Mouse (Mus musculus) T-helper 1 cell (primary cell): ENCODE results near the gene Il2ra.

ENCODE experiments used
- in situ Hi-C: fragments of 300-600 bp; cut with MboI, MseI; formaldehyde crosslinking; loops from one replicate; pipeline ENCODE4 v1.15.1; 2025; ENCODE audit warnings: high pct_unique_total_duplicates

Il2ra gene

DNA sequence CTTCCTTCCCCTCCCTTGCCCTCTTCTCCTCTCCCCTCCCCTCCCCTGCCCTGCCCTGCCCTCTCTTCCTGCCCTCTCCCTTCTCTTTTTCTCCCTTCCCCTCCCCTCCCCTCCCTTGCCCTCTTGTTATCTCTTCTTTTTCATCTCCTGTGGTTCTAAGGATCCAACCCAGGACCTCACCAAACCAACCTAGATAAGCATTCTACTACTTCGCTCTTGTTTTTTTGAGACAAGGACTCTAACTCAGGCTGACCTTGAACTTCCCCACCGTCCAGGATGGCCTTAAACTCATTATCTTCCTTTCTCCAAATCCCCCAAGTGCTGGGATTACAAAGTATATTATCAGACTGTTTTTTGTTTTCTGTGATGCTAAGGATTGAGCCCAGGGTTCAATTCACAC lies 10.2 kb downstream of the Il2ra start:
- in situ Hi-C loops = no loop called here

DNA sequence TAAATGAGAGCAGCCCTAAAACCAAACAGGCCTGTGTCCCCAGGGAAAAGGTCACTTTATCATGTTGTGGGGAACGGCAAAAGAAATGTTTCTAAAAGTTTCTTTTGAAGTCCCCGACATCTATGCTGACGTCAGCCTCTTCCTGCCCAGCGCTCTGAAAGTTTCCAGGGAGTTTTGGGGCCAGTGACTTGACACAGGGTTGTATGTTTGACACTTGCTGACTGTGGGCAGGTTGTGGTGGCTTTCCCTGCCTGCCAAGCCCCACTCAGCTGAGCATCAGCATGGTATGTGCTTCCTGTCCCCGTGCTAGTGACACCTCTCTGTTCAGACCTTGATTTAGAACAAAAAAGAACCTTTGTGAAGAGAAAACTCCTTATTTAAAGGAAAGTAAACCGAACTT lies 10.7 kb downstream of the Il2ra start:
- in situ Hi-C loops = no loop called here

DNA sequence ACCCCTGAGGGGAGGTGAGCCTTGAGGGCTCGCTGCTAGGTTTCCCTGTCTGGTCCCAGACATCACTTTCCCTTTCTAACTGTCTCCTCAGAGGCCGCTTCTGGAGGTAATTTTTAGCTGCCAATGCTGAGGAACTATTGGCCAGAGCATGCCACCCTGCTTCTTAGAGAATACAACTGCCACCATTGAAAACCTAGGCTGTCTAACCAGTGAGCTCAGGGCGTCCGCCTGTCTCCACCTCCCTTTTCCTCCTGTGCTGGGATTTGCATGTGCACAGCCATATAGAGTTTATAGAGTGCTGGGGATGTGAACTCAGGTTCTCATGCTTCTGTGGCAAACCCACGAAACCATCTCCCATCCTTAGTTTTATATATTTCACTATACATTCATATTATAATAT lies 11.2 kb downstream of the Il2ra start:
- in situ Hi-C loops = no loop called here

DNA sequence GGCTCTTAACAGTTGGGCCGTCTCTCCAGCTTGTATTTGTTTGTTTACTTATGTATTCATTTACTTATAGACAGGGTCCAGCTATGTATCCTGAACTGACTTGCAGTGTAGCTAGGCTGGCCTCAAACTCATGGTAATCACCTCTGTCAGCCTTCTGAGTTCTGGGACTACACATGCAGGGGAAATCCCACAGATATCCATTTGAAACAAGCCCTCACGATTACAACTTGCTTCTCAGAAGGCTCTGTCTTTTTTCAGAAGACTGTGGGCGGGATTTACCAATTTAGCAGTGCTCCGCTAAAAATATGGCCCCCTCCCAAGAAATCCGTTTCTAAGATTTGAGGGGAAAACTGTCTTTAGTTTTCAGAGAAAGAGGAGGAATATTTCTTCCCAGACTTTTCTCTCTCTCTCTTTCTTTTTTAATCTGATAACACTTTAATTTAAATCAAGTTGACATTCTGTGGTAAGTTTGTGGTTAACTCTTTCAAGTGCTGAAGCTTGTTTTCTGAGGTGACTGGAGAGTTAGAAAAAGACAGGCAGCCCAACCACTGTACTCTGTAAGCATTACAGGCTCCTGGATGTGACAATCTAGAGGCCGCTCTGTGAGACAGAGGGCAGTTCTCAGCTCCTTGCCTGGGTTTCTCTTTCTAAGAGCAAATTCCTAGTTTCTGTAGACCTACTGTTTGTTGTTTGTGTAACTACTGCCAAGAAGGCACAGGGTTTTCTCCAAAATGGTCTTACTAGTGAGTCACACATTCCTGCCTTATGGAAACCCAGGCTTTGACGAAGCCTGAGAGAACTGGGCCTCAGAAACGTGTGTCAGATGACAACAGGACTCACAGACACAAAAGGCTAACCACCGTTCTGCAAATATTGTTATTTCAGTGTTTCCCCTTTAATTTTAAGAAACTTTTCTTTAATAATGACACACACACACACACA lies 12.7 kb downstream of the Il2ra start:
- in situ Hi-C loops = no loop called here

DNA sequence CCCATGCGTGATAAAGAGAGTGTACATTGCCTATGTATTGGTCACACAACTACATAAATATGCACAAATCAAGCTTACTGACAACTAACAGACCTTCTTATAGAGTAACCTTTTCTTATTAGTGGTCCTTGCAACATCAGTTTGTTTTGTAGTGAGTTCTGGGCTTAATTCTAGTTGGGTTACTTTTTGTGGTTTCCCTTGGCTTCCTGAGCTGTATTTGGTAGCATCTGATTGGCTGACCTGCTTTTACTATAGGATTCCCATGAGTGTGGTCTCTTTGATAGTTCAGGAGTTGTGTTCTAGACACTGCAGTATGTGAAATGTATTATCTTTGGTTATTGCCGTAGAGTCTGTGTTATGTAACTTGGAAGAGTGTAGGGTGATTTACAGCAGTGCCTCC lies 15.0 kb downstream of the Il2ra start:
- in situ Hi-C loops = no loop called here

DNA sequence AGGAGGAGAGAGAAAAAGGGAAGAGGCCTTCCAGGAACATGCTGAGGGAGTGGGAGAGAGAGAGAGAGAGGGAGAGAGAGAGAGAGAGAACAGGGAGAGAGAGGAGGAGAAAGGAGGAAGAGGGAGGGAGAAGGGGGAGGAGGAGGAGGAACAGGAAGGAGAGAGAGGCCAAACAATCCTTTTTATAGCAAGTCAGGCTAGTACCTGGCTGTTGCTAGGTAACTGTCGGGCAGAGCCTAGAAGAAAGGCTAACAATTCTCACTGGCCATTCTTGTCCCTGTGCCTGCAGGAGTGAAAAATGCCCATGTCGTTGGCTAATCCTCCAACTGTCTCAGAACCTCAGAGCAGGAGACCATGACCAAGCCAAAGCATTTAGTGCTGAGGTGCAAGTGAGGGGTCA lies 16.7 kb downstream of the Il2ra start:
- in situ Hi-C loops = no loop called here

DNA sequence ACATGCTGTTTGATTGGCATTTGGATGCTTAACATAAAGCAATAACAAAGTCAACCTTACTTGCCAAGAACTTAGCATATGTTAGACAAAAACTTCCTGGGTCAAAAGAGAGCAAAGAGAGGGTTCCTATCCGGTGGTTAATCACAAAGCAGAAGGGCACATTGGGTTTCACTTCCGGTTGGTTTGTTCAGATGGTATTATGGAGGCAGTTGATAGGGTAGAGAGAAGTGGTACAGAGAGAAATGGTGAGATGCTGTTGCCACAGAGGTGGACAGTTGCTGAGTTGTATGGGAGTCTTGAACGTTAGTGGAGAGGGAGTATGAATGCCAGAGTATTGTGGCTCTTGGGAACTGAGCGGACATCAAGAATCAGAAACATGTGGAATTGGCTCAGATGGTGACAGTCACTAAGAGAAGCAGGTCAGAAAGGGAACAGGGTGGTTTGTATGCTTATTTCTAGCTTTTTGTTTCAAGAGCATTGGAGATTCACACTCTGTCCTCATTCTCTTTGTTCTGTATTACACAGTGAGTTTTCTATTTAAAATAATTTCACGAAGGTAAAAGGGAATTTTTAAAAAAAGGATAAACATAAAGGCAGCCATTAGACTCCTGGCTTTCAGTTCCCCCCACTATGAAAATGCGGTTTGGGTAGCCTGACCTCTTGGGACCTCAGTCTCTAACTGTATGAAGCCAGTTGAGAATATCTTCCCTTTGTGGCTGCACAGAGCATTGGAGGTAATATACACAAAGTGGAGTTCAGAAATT lies 19.7 kb downstream of the Il2ra start:
- in situ Hi-C loops = no loop called here

DNA sequence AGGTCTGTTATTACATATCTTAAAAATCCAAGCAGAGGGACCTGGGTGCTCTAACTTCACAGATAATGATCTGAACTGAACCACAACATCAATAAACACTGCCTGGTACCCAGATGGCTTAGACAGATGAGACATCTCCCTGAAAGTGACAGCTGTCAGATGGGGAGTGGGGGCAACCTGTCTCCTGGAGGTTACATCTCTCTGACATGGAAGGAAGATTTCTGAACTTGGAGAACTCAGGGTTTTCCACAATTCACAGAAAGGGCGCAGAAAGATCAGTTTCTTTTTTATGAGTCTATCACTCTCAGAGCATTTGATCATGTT lies 20.3 kb downstream of the Il2ra start:
- in situ Hi-C loops = no loop called here

DNA sequence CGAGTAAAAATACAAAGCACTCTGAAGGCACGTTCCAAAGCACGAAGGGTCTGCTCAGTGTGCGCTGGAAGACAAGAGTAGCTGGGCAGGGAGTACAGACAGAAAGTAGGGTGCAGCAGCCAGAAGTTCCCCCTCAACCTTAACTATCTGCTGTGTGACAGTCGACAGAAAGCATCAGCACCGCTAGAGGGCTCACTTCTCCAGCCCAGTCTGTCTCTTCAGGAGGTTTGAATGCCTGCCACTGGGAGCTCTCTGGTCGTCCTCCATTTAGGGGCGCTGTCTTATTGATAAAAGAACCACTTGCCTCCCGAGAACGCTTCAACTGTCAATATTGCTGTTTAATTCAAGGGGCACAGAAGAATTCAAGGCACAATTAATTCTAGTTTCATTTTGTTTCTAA lies 21.4 kb downstream of the Il2ra start:
- in situ Hi-C loops = no loop called here

DNA sequence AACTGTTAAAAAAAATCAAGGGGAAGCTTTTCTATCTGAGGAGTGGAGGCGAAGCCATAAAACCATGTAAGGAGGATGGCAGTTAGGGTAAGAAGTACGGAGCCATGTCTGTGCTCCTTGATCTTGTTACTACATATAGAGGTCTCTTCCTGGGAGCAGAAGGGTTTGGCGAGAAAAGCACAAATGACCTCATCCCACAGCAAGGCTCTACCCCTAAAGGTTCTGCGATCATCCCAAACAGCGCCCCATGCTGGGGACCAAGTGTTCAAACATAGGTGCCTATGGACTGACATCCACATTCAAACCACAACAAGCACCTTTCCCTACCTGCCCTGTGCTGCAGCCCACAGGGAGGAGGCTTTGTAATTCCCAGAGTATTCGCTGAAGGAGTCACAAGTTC lies 21.8 kb downstream of the Il2ra start:
- in situ Hi-C loops = no loop called here

DNA sequence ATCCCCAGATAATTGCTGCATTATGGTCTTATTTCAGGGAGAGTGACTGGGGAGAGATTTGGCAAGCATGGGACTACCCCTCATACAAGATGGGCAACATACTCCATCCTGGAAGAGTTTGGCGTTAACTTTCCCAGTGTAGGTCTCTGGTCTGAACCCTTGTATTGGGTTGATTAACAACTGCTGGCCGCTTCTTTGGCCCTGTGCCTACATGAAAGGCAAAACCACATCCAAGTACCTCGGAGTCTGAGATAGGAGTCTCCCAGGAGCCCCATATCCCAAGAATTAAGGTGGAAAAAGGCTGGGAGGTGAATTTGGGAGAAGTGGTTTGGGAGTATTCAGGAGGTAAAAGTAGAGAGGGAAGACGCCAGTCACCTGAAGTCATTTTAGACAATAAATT lies 22.2 kb downstream of the Il2ra start:
- in situ Hi-C loops = no loop called here

DNA sequence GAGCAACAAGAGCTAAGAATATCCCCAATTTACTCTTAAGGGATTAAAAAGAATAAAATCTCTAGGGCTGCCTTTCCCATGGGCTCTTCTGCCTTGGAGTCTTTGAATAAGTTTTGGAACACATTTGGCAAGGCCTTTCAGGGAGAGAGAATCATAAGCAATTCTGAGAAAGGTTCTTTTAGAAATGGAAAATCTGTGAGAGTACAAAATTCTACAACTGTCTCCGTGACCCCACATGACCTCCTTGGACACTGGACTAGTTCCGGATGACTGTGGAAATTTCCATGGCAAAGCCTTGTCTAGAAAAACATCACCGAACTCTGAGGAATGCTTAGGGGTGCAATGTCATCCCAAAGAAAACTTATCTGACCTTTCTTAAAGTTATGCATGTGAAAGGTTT lies 22.7 kb downstream of the Il2ra start:
- in situ Hi-C loops = no loop called here

DNA sequence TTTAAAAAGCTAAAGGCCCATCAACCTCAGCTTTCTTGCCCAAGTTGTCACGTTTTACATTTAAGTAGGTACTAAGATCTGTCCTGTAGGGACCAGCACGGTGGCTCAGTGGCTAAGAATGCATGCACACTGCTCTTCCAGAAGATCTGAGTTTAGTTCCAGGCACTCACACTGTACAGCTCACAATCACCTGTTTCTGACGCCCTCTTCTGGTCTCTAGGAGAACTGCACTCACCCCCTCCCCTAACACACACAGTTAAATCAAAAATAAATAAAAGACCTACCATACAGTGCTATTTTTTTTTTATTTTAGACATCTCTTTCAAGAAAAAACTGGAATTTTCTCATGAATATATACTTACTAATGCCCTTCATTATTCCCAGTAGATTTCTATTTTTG lies 29.5 kb downstream of the Il2ra start:
- in situ Hi-C loops = no loop called here

DNA sequence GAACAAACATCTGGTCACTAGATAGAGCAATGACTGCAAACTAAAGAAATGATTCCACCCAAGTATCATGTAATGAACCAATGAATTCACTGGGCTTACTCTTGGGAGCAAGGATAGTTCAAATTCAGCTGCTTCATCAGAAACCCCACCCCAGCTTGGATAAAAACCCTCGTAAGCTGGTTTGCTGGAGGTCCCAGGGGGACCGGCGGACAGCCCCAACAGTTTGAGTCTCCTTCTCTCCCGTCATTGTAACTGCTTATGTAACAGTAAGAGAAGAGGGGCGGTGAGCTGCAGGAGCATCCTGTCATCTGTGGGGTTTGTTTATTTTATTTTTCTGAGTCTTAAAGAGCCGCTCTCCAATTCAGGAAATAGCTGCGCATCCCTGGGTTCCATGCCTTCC lies 37.0 kb downstream of the Il2ra start:
- in situ Hi-C loops = loop anchor here (5.0 kb wide), 1 partner anchor 77 kb away; the partner anchor contains the start of gene Rbm17

DNA sequence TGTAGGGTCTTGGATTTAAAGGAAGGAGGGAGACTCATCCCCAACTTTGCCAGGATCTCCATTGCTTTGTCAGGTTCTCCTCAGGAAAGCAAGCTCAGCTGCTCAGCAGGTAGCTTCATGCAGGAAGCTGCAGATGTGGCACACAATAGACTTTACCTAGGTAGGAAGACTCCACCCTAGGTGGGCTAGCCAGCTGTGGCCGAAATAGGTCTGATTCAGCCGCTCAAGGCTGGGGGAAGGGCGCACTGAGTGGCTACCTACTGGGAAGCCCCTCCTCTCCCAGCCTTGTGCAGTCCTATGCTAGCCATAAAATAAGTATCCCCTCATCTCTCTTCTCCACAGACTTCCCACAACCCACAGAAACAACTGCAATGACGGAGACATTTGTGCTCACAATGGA lies 40.1 kb downstream of the Il2ra start:
- in situ Hi-C loops = loop anchor here (5.0 kb wide), 1 partner anchor 80 kb away; the partner anchor contains the start of gene Rbm17

DNA sequence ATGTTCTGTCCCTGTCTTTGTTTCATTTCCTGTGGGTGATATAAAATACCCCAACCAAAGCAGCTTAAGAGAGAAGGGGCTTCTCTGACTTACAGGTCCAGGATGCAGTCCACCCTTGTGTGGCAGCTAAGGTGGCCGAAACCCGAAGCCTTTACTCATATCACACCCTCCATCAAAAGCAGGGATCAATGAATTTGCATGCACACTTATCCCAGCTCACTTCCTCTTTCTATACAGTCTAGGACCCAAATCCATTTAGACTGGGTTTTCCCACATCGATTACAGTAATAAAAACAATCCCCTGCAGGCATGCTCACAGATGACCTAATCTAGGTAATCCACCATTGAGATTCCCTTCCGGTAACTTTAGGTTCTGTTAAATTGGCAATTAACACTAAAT lies 43.9 kb downstream of the Il2ra start:
- in situ Hi-C loops = no loop called here

DNA sequence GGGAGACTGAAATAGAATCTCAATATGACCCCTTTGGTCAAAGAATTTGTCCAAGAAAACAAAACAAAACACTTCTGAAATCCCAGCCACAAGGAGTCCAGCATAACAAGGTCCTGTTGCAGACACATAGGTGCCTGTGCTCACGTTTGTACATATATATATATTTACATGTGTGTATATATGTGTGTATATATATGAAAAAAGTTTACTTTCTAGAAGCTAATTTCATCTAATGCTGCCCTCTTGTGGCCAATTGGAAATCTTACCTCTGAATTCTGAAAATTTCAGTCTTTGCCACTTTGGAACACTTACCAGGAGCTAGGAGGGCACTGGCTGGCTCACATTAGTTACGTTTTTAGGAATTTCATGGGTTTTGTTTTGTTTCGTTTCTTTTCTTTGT lies 44.8 kb downstream of the Il2ra start:
- in situ Hi-C loops = no loop called here

DNA sequence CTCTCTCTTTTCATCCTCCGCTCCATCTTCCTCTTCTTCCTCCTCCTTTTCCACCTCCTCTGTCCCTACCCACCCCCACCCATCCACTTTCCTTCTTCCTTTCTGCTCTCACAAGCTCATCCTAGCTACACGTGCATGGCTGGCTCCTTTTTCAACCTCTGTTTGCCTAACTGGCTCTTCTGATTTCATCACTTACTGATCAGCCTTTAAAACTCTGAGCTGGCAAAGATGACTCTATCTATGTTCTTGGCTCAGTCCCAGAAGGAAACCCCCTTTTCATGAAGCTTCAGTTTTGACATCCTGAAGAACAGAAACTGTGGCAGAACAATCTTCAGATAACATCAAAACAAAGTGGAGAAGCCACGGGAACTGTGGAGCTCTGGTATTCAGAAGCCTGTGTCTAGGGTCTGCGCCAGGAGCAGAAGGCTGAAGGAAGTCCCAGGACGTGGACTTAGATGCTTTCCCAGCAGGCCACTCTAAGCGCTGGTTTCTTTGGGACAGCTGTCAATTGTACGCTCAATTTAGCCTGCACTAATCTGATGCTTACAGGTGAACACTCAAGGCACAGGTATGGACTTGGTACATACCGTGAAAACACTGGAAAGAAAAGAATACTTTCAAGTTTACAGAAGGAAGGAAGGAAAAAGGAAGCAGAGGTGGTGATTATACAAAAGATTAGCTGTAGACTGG lies 47.7 kb downstream of the Il2ra start:
- in situ Hi-C loops = no loop called here

DNA sequence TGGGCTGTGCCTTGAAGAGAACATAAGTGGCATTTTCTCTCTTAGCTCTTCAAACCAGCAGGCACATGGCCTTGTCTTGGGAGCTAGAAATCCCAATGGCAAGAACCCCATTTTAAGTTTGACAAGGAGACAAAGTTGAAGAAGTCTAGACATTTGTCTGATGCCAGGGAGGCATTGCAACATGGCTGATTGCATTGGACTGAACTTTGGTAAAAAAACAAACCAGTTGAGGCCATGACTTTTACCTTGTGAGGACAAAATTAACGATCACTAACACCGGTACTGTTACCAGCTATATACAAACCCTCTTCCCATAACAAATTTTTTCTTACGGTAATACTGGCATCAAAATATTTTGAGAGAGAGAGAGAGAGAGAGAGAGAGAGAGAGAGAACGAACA lies 50.7 kb downstream of the Il2ra start:
- in situ Hi-C loops = no loop called here

DNA sequence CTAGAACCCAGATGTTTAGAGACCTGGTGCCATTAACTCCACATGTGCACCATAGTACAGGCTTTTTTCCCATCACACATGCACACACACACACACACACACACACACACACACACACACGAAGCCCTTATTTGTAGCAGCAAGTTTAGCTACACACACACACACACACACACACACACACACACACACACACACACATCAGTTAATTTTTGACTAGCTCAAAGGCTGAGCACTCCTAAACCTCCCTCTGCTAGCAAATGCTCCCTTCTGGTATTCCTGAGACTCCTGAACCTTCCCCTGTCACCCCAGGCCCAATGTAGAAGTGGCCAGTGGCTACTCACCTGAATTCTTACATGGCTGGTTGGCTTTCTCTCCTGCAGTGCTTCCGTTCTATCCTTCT lies 51.5 kb downstream of the Il2ra start:
- in situ Hi-C loops = no loop called here

DNA sequence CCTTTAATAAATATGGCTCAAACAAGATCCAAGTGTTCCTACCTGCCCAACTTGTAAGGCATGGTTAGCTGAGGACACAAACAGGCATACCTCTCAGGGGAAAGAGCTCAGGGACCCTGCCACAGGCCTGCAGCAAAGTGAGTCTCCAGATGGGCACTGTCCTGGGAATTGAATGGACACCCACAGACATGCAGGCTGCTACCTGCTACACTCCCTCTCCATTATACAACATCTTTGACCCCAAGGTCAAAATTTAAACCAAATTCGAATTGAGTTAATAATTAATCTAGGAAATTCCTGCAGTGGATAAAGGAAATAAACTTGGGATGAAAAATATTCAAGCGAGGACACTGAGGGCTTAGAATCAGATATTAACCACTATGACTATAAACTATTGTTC lies 53.3 kb downstream of the Il2ra start:
- in situ Hi-C loops = no loop called here

DNA sequence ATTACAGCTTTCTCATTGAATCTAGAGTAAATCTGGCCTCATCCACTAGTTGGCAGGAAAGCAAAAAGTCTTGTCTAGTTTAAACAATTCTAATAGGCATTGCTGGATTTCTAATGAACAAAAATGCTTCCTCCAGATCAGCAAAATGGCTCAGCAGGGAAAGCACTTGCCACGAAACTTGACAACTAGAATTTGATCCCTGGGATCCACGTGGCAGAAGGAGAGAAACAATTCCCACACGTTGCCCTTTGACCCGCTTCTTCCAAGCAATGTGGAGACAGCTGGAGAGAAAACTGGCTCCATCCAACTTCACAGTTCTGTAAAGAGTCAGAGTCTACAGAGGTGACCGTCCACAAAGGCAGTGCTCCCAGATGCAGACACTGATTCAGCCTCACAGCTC lies 56.4 kb downstream of the Il2ra start:
- in situ Hi-C loops = no loop called here
